Mouse (Mus musculus) forebrain, embryonic 13.5 days (tissue): ENCODE measurements around the gene Cacng2. TPM values are rescaled to one million over a fixed set of nuclear protein-coding genes. Genes with fewer than 3 reads are reported as not detected.

ENCODE experiments used
- ATAC-seq: fragments of 200-750 bp; cut with Nextera tagmentation; 2 replicates; pipeline ENCODE4 v1.8.0; 2017
- H3K27ac ChIP-seq: fragments of 300-500 bp; sonication (generic); 2 replicates; pipeline ENCODE4 v1.5.1; 2015; ENCODE audit warnings: inconsistent platforms, mild to moderate bottlenecking, moderate library complexity
- H3K27me3 ChIP-seq: fragments of 300-500 bp; sonication (generic); 2 replicates; pipeline ENCODE4 v1.6.1; 2015; ENCODE audit warnings: mild to moderate bottlenecking, inconsistent platforms
- H3K36me3 ChIP-seq: fragments of 300-500 bp; sonication (generic); 2 replicates; pipeline ENCODE4 v1.6.1; 2015; ENCODE audit warnings: mild to moderate bottlenecking, inconsistent platforms; ENCODE audit not compliant: poor library complexity, severe bottlenecking
- H3K4me1 ChIP-seq: fragments of 300-500 bp; sonication (generic); 2 replicates; pipeline ENCODE4 v1.6.1; 2015; ENCODE audit warnings: inconsistent platforms
- H3K4me2 ChIP-seq: fragments of 300-500 bp; sonication (generic); 2 replicates; pipeline ENCODE4 v1.6.1; 2015; ENCODE audit warnings: inconsistent platforms, mild to moderate bottlenecking, moderate library complexity
- H3K4me3 ChIP-seq: fragments of 300-500 bp; sonication (generic); 2 replicates; pipeline ENCODE4 v1.5.1; 2015; ENCODE audit warnings: mild to moderate bottlenecking, inconsistent platforms
- H3K9ac ChIP-seq: fragments of 300-500 bp; sonication (generic); 2 replicates; pipeline ENCODE4 v1.6.1; 2015; ENCODE audit warnings: mild to moderate bottlenecking, inconsistent platforms
- H3K9me3 ChIP-seq: fragments of 300-500 bp; sonication (generic); replicated peaks from 2 replicates; pipeline ENCODE4 v1.6.1; 2016; ENCODE audit warnings: inconsistent platforms
- WGBS: fragments of 180-500 bp; shearing (Covaris S2); methylation state at CpG from one replicate; pipeline ENCODE4 v1.1.7; 2015; 5-methylcytosine and 5-hydroxymethylcytosine counted together
- polyA plus RNA-seq: library from polyadenylated mRNA; unstranded; fragments of >200 nt; fragmentation: Nextera tagmentation; extraction: Ambion mirVana; gene quantifications from 2 replicates; pipeline ENCODE4 v1.2.1, GENCODE M21; 2015

Cacng2 gene
- polyA plus RNA-seq, 1 experiment from 2014 or later: 3.5 TPM

GRCm38 (mm10) chr15:77988541-77988940 lies 131.3 kb downstream of the Cacng2 start:
- no peaks in the 10 kb centered on the region for H3K9me3 ChIP-seq
- no peak overlapping the region for H3K4me3 ChIP-seq
- no peaks in the 10 kb centered on the region for H3K4me1 ChIP-seq
- WGBS: 72% methylated on average over 5 of the region's 5 CpGs
- H3K27me3 ChIP-seq: peaks cover 10% of the 10 kb centered on the region; the same call in 1 of the 2 replicates
- no peak overlapping the region for H3K27ac ChIP-seq
- no peak overlapping the region for H3K9ac ChIP-seq
- no peaks in the 10 kb centered on the region for H3K36me3 ChIP-seq
- H3K4me2 ChIP-seq: no peak overlapping the region
- no peak for ATAC-seq

DNA sequence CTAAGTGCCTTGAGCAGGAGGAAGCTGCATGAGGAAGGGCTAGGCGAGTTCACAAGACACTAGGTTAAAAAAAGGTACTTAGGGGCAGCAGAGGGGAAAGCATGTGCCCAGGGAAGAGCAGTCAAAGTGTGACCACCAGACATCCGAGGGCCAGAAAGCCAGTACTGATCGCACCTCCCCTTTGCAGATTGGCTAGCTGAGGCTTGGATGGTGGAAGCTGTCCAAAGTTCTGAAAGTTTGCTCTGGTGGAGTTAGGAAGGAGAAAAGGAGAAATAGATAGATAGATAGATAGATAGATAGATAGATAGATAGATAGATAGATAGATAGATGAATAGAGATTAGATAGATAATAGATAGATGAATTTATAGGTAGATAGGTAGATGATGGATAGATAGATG lies 136.4 kb downstream of the Cacng2 start:
- H3K9me3 ChIP-seq: no peaks in the 10 kb centered on the region

DNA sequence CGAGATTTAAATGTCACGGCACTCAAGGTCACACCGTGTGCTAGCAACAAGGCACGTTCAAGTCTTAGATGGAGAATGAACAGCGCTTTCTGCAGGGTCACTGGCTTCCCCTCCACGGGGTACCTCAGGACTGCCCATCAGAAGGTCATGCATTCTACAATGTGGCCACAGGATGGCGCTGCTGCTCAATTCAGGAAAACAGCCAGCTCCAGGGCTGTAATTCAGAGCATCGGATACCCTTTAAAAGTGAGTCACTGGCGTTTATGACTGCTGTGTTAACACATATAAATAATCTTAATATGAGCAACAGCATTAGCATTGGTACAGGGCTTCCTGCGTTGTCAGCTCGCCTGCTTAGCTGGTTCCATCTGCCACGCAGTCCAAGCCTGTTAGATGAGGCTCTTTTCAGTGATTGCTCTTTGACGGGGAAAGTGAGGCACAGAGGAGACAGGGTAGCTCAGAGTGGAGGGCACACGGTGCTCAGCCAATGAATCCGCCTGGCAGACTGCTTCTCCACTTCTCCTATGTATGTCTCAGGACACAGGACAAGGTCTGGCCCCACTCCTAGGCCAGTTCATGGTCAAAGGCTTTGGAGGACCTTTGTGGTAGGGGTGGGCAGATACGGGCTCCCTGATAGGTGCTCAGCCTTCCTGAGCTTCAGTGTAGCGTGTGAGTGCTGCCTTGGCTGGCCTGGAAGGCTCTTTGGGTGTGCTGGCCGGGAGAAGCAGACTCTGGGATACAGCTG lies 137.5 kb downstream of the Cacng2 start:
- Histone ChIP-seq H3K36me3 (no peaks in the 10 kb centered on the region), H3K27me3 (peaks cover 14% of the 10 kb centered on the region; the same call in 1 of the 2 replicates), H3K4me3 (no peak overlapping the region), H3K4me1 (no peaks in the 10 kb centered on the region), H3K4me2 (no peak overlapping the region), H3K9ac (no peak overlapping the region), H3K9me3 (no peaks in the 10 kb centered on the region), H3K27ac (no peak overlapping the region)
- ATAC-seq: no peak
- 28% methylated on average over 18 of the region's 18 CpGs for WGBS

More for the DNA sequence above, 136.4 kb downstream of the Cacng2 start:
- Histone ChIP-seq H3K4me3 (no peak overlapping the region), H3K4me1 (no peaks in the 10 kb centered on the region), H3K4me2 (no peak overlapping the region), H3K9ac (no peak overlapping the region), H3K27ac (no peak overlapping the region), H3K27me3 (peaks cover 14% of the 10 kb centered on the region; the same call in 1 of the 2 replicates), H3K36me3 (no peaks in the 10 kb centered on the region)
- 43% methylated on average over 3 of the region's 3 CpGs for WGBS
- no peak for ATAC-seq

DNA sequence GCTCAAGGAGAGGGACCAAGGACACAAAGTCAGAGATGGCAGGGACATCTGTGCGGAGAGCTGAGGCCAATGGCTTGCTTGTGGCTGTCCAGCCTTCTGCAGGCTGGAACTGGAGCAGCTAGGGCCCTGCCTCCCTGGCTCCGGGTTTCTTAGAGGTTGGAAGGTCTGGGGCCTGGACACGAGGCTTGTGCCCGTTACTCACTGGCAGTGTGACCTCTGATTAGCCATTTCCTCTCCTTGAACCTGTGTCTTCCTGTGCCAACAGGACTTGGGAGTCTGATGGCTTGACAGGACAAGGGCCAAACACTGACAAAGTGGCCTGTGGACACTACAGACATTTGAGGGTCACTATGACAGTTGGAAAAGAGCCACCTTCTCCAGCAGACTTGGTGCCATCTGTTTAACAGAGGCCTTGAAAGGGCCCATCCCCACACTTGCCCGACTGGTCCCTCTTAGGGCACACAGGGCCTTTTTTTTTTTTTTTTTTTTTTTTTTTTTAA lies 138.6 kb downstream of the Cacng2 start:
- ATAC-seq: no peak

GRCm38 (mm10) chr15:77979427-77979865 lies 140.4 kb downstream of the Cacng2 start:
- no peak overlapping the region for H3K27ac ChIP-seq
- WGBS: 85% methylated on average over 10 of the region's 10 CpGs

More for the DNA sequence above, 138.6 kb downstream of the Cacng2 start:
- peaks cover 14% of the 10 kb centered on the region; the same call in 1 of the 2 replicates for H3K27me3 ChIP-seq
- H3K4me2 ChIP-seq: no peak overlapping the region
- no peak overlapping the region for H3K4me3 ChIP-seq
- no peaks in the 10 kb centered on the region for H3K9me3 ChIP-seq
- H3K27ac ChIP-seq: no peak overlapping the region
- H3K4me1 ChIP-seq: no peaks in the 10 kb centered on the region
- no peak overlapping the region for H3K9ac ChIP-seq
- 78% methylated on average over 5 of the region's 5 CpGs for WGBS
- no peaks in the 10 kb centered on the region for H3K36me3 ChIP-seq

DNA sequence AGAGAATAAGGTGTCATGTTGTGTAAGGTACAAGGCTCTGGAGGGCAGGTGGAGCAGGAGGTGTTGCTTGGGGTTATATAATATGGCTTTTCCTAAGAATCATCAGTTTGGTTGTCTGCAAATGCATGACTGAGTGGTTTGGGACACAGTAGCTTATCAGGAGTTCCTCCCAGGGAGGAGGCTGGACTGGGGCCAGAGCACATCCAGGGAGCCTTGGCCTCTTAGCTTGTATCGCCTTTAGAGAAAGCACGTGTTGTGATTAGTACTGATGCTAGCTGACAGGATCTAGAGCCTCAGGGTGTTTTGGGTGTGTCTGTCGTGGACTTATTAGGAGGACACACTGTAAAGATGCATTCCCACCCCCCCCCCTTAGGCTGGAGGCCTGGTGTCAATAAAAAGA lies 142.2 kb downstream of the Cacng2 start:
- 62% methylated on average over 3 of the region's 3 CpGs for WGBS

More at GRCm38 (mm10) chr15:77979427-77979865, 140.4 kb downstream of the Cacng2 start:
- Histone ChIP-seq H3K36me3 (no peaks in the 10 kb centered on the region), H3K4me2 (no peak overlapping the region), H3K9me3 (no peaks in the 10 kb centered on the region), H3K9ac (no peak overlapping the region), H3K4me1 (no peaks in the 10 kb centered on the region), H3K4me3 (no peak overlapping the region), H3K27me3 (peaks cover 7% of the 10 kb centered on the region; the same call in 1 of the 2 replicates)
- ATAC-seq: no peak

DNA sequence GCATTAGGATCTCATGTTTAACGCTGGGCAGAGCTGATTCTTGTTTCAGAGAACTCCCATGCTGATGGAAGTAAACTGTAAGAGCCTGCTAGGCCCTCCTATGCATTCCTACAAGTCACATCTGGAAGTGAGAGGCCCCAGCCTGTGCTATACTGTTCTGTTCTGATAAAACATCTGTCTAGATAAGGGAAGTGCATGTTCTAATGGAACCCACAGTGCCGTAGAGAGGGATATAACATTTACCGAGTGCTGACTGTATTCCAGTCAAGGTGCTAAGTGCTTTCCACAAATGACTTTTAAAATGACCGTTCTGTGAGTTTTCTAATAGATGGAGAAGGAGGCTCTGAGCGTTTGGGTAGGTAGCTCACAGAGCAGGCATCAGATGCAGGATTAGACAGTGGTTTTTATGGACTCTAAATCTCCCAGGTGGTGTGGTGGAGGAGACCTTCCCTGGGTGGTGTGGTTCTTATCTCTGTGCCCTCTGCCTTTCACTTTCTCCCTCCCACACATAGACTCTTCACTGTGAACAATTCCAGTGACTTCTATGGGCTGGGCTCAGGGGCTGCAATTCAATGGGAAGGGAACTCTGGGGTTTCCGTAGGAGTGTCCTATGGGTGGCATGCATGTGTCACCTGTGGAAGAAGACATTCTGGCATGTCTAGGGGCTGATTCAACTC lies 145.5 kb downstream of the Cacng2 start:
- Histone ChIP-seq H3K27ac (no peak overlapping the region), H3K36me3 (no peaks in the 10 kb centered on the region), H3K27me3 (no peaks in the 10 kb centered on the region), H3K4me1 (peaks cover 14% of the 10 kb centered on the region), H3K4me2 (no peak overlapping the region), H3K4me3 (no peak overlapping the region), H3K9ac (no peak overlapping the region), H3K9me3 (no peaks in the 10 kb centered on the region)
- 81% methylated on average over 6 of the region's 6 CpGs for WGBS
- no peak for ATAC-seq

More for the DNA sequence above, 142.2 kb downstream of the Cacng2 start:
- H3K4me3 ChIP-seq: no peak overlapping the region
- ATAC-seq: no peak
- H3K36me3 ChIP-seq: no peaks in the 10 kb centered on the region
- H3K27ac ChIP-seq: no peak overlapping the region
- H3K27me3 ChIP-seq: 0 out of 2 replicates have a peak, but pooled peaks cover 4% of the 10 kb centered on the region
- H3K4me2 ChIP-seq: no peak overlapping the region
- H3K9me3 ChIP-seq: no peaks in the 10 kb centered on the region
- no peaks in the 10 kb centered on the region for H3K4me1 ChIP-seq
- H3K9ac ChIP-seq: no peak overlapping the region

DNA sequence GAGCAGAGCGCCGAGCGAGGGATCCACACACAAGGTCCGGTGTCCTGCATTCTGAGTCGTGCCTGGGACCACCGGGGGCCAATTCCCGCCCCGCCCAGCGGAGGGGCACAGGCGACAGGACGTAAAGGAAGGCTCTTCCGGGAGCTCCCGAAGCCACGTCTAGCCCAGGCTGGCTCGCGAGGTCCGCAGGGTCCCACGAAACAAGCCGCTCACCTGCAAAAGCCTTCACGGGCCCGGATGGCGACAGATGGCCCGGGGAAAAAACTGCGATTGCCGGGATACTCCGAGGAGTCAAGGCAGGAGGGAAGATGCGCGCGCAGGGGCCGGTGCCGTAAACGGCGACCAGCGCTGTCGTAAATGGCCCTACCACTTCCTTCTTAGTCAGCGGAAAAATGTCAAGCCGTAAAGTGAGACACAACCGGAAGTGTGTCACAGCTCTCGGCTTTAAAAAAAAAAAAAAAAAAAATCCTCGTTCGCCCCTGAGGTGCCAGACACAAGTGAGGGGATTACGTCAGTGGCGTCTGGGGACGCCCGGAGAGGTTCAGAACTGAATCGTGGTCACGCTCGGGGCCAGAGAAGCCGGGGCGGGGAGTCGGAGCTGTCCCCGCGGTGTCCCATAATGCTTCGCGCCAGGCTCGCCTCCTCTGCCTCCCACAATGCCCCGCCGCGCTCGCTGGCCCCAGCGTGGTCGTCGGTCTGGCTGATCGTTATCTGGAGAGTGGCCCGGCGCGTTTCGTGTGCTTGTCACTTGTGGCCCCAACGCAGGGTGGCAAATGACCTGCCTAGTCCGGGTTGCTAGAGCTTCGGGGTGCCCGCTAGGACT lies 149.1 kb downstream of the Cacng2 start, which contains the start of gene Eif3d:
TSS of gene Eif3d (minus strand) at position 344 of the 823 bp plus-strand sequence.
- under 1% methylated on average over 72 of the region's 72 CpGs for WGBS
- no peaks in the 10 kb centered on the region for H3K27me3 ChIP-seq
- peak within 1 kb of the TSS; percentile 99 for H3K27ac ChIP-seq
- peak; percentile 91 for ATAC-seq
- peak within 1 kb of the TSS; percentile 82 for H3K4me3 ChIP-seq
- peak within 1 kb of the TSS; percentile 94 for H3K4me2 ChIP-seq
- peaks cover 24% of the 10 kb centered on the region for H3K4me1 ChIP-seq
- H3K9ac ChIP-seq: peak within 1 kb of the TSS; percentile 94
- H3K36me3 ChIP-seq: peaks cover 30% of the 10 kb centered on the region
- no peaks in the 10 kb centered on the region for H3K9me3 ChIP-seq

DNA sequence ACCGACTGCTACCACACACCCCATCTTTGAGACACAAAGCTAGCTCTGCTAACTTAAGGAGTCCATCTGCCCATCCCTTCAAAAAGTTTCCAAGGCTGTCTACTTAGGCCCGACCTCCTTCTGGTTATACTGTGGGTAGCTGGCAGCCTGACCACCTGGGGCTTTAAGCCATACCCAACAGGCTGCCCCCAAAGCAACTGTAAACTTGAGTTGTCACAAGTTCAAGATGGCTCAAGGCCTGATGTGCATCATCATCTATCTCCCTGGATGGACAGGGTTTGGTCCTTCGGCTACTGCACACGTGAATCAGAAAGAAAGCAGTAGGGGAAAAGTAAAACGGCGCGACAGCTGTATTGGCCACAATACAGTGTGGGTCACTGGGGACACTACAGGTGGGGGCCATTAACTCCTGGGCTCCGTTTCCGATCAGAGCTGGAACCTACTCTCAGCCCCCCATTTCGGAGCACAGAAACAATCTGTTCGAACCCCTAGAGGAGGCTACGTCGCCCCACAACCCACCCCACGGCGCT lies 149.8 kb downstream of the Cacng2 start:
- peak overlapping the region; percentile 82 for H3K4me3 ChIP-seq
- no peaks in the 10 kb centered on the region for H3K27me3 ChIP-seq
- no peak for ATAC-seq
- 2% methylated on average over 15 of the region's 15 CpGs for WGBS
- peak overlapping the region; percentile 94 for H3K4me2 ChIP-seq
- peak overlapping the region; percentile 99 for H3K27ac ChIP-seq
- peaks cover 24% of the 10 kb centered on the region for H3K4me1 ChIP-seq
- H3K9ac ChIP-seq: peak overlapping the region; percentile 94
- H3K36me3 ChIP-seq: peaks cover 37% of the 10 kb centered on the region
- H3K9me3 ChIP-seq: no peaks in the 10 kb centered on the region

GRCm38 (mm10) chr15:77965117-77965528 lies 154.7 kb downstream of the Cacng2 start:
- WGBS: 86% methylated on average over 9 of the region's 9 CpGs
- no peak overlapping the region for H3K27ac ChIP-seq
- no peak overlapping the region for H3K9ac ChIP-seq
- ATAC-seq: no peak
- H3K4me2 ChIP-seq: no peak overlapping the region
- H3K4me3 ChIP-seq: no peak overlapping the region
- H3K36me3 ChIP-seq: peaks cover 86% of the 10 kb centered on the region
- no peaks in the 10 kb centered on the region for H3K9me3 ChIP-seq
- peaks cover 17% of the 10 kb centered on the region for H3K4me1 ChIP-seq
- no peaks in the 10 kb centered on the region for H3K27me3 ChIP-seq

GRCm38 (mm10) chr15:77962447-77962846 lies 157.4 kb downstream of the Cacng2 start:
- Histone ChIP-seq H3K4me1 (peaks cover under 1% of the 10 kb centered on the region; the same call in 1 of the 2 replicates), H3K36me3 (peaks cover 95% of the 10 kb centered on the region), H3K9me3 (no peaks in the 10 kb centered on the region), H3K4me2 (no peak overlapping the region), H3K4me3 (no peak overlapping the region), H3K27ac (no peak overlapping the region), H3K27me3 (no peaks in the 10 kb centered on the region), H3K9ac (no peak overlapping the region)
- WGBS: 95% methylated on average over 5 of the region's 5 CpGs
- ATAC-seq: no peak
